Mouse (Mus musculus) right cerebral cortex, postnatal 14 days (tissue): Measurements from ENCODE around the gene Olfr1311.
"Not testable (repeated sequence)": the region's sequence is repeated elsewhere in the genome, so short reads cannot be mapped to it uniquely, and the experiment has no call there.

Experiments
- DNase-seq: peaks from one replicate; pipeline ENCODE4 v3.0.0; 2022

The Olfr1311 gene

DNA sequence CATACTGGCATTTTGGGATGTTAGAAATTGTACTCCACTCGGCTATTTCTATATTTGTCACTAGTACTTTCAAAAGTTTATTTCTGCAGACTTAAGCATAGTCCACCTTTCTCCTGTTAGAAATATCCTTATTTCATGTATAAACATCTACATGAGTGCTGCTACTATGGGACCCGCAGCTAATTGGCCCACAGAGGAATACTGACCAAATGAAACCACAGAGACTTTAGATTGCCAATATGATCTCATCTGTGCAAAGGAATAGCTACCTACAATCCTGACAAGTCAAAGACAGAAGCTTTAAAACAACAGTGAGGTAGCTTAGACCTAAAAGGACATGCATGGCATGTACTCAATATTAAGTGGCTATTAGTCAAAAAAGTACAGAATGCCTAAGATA, at the start of gene Olfr1311:
Gene Olfr1311 (minus strand): TSS at position 101 of the 400 bp plus-strand sequence.
- no peak for DNase-seq

DNA sequence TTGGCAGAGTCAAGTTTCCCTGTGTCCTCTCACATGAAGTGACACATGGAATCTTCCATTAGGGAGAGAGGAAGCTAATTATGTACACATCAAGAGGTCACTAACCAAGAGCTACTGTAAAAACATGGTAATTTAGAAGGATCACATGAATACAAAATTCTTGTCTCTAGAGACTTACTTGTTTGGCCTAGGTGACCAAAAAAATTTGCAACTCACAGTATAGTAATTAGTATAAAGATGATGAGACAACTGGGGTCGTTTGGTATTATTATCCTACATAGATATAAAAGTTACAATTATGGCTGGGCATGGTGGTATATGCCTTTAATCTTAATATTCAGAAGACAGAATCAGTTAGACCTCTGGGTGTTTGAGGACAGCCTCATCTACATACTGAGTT, 25.9 kb upstream of the Olfr1311 start, which contains the start of gene Olfr1312:
Gene Olfr1312 (minus strand): TSS at position 101 of the 400 bp plus-strand sequence.
- no peak for DNase-seq

DNA sequence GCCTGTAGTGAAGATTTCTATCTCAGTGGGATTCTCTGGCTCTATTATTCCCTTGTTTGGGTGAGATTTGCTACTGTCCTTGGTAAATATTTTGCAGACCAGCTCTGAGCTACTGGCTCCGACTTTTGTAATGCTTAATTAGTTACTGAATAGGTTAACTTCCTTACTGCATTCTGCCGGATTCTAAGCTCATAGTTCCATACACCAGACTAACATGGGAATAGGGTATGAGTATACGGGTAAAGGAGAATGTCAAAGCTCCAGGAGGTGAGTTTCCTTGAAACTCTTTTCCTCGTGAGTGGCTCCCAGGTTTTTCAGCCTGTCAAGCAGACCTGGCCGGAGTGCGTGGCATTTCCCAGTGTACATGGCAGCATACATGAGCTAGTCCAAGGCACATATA, 2.8 kb upstream of the Olfr1311 start:
- DNase-seq, result not testable (repeated sequence)

DNA sequence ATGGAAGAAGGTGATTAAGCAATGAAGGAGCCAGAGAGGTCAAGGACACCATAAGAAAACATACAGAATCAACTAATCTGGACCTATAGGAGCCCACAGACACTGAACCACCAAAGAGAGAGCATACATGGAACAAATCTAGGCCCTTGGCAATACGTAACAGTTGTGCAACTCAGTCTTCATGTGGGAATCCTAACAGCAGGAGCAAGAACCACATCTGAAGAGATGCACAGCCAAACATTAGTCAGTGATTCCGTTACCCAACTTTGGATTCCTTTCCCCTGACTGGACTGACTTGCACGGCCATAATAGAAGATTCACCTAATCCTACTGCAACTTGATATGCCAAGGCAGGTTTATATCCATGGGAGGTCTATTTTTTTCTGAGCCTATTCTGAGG, 9.3 kb downstream of the Olfr1311 start:
- DNase-seq, result no peak

DNA sequence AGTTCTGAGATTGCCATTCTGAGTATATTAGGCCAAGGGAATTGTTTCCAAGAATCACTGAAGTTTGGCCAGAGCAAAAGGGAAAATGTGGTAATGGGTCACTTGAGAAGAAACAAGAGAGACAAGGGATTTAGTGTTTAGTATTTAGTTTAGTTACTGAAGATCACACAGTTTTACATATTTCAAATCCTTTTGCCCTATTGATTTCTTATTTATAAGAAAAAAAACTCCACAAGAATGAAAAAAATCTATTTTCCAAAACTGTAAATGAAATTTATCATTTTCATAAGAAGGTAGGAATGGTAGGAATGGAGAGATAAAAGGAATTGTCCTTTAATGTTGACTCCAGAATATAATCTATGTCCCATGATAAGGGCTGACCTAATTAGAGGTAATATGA, 11.6 kb downstream of the Olfr1311 start, which contains the start of gene Olfr1310:
Gene Olfr1310 (minus strand): TSS at position 101 of the 400 bp plus-strand sequence.
- DNase-seq, result no peak

DNA sequence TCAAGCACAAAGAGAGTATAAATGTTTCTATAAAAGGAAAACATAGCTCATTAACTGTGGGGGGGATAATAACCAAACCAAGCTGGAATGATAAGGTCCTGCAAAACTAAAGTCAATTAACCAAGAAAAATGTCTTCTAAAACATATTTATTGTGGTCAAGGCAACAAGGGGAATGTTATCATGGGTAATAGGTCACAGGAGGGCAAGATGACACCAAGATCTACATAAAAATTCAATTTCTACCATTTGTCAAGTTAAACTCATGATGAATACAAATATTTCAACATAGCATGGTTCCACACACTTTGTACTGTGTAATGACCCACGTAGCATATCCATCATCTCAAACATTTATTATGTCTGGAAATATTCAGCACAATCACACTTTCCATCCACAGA, 34.0 kb downstream of the Olfr1311 start, which contains the start of gene Olfr1309:
Gene Olfr1309 (minus strand): TSS at position 101 of the 400 bp plus-strand sequence.
- no peak for DNase-seq
